Mouse (Mus musculus) olfactory bulb, adult 2 months (tissue): ENCODE measurements around the gene Vasn. TPM values are rescaled to one million over a fixed set of nuclear protein-coding genes. Genes with fewer than 3 reads are reported as not detected.

Experiments used
- H3K27ac ChIP-seq: fragments of 200-500 bp; 2 replicates; pipeline ENCODE4 v1.5.1; 2012; ENCODE audit warnings: low read depth, low read length; ENCODE audit not compliant: insufficient read depth
- H3K4me1 ChIP-seq: fragments of 200-500 bp; 2 replicates; pipeline ENCODE4 v1.6.1; 2012; ENCODE audit warnings: low read length; ENCODE audit not compliant: control insufficient read depth, insufficient read depth
- H3K4me3 ChIP-seq: fragments of 200-500 bp; 2 replicates; pipeline ENCODE4 v1.5.1; 2012; ENCODE audit warnings: mild to moderate bottlenecking, low read depth, low read length, moderate library complexity; ENCODE audit not compliant: insufficient read depth
- CTCF ChIP-seq: fragments of 200-500 bp; IDR thresholded peaks from 2 replicates; pipeline ENCODE4 v1.5.1; 2012; ENCODE audit warnings: low read depth, mild to moderate bottlenecking, low read length, moderate library complexity; ENCODE audit not compliant: insufficient read depth
- POLR2A ChIP-seq: fragments of 200-500 bp; IDR thresholded peaks from 2 replicates; pipeline ENCODE4 v1.6.1; 2012; ENCODE audit warnings: mild to moderate bottlenecking, low read depth, low read length, moderate library complexity; ENCODE audit not compliant: insufficient read depth
- WGBS: fragments of 180-500 bp; shearing (Covaris S2); methylation state at CpG from one replicate; pipeline ENCODE4 v1.1.7; 2018; 5-methylcytosine and 5-hydroxymethylcytosine counted together
- polyA plus RNA-seq: library from polyadenylated mRNA; stranded (reverse); fragments of >200 nt; gene quantifications from 2 replicates; pipeline ENCODE4 v1.2.4, GENCODE M21; 2012; ENCODE audit warnings: low replicate concordance; ENCODE audit not compliant: missing spikeins, insufficient read depth, insufficient read length

Vasn gene
- polyA plus RNA-seq, 1 experiment, result not detected

GRCm38 (mm10) chr16:4638891-4639390 lies 800 bp upstream of the Vasn start:
- peaks cover 29% of the 10 kb centered on the region for H3K4me1 ChIP-seq
- H3K4me3 ChIP-seq, result no peak overlapping the region
- WGBS, result 83% methylated on average over 3 of the region's 3 CpGs
- no peak for TF ChIP-seq POLR2A
- no peak for TF ChIP-seq CTCF
- H3K27ac ChIP-seq, result no peak overlapping the region

- Histone ChIP-seq H3K4me1 (peaks cover 31% of the 10 kb centered on the region), H3K27ac (no peak overlapping the region), H3K4me3 (peak overlapping the region; percentile 47)
- no peak for TF ChIP-seq POLR2A
- no peak for TF ChIP-seq CTCF
- WGBS, result 30% methylated on average over 17 of the region's 17 CpGs
Measured at GRCm38 (mm10) chr16:4640267-4641005, 695 bp downstream of the Vasn start.

DNA sequence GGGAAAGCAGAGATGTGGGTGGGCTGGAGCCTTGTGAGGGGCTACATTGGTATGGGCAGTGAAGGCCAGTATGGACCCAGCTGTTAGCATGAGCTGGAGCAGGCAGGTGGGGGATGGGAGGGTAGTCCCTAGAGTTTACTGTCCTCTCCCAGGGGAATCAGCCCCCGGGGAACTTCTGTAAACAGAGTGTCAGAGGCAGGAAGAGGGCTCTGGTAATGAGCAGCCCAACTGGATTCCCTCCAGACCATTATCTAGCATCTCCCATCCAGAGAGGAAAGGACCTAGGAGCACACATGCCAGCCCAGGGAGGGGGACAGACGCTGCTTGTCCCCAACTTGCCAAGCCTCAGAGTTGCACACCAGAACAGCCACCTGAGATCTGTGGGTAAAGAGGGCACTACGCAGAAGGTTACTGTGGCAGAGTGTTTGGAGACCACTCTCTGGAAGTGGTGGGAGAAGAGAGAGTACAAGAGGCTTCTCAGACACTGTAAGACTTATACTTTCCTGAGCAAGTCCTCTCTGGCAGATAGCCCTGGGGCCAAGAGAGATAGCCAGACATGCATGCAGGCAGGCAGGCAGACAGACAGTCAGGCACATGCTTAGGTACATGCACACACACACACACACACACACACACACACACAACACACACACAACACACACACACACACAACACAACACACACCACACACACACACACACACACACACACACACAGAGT lies 1.5 kb downstream of the Vasn start:
- WGBS, result 56% methylated on average over 3 of the region's 3 CpGs
- H3K27ac ChIP-seq, result no peak overlapping the region
- no peak for TF ChIP-seq CTCF
- no peak for TF ChIP-seq POLR2A
- H3K4me1 ChIP-seq, result peaks cover 31% of the 10 kb centered on the region
- H3K4me3 ChIP-seq, result no peak overlapping the region

DNA sequence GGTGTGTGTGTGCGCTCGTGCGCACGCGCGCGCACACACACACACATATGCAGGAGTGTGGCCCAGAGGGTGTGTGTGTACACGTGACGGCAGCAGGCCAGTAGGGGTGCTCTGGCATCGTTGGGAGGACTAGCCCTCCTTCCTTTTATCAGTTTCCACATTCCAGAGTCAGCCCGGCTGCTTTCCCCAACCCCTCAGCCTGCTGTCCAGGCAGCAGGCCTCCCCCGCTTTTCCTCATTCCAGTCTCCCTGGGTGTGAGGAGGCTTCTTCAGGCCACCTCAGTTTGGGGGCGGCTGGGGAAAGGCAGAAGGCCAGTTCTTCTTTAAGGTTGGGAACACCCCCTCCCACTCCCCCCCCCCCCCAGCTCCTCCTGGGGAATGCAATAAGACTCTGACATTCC lies 2.4 kb downstream of the Vasn start:
- Histone ChIP-seq H3K27ac (no peak overlapping the region), H3K4me3 (no peak overlapping the region), H3K4me1 (peaks cover 31% of the 10 kb centered on the region)
- 61% methylated on average over 13 of the region's 13 CpGs for WGBS
- TF ChIP-seq POLR2A, result no peak
- no peak for TF ChIP-seq CTCF

- peak overlapping the region; percentile 12; the same call in 1 of the 2 replicates for H3K27ac ChIP-seq
- no peak overlapping the region for H3K4me3 ChIP-seq
- 86% methylated on average over 6 of the region's 6 CpGs for WGBS
- peaks cover 38% of the 10 kb centered on the region for H3K4me1 ChIP-seq
- TF ChIP-seq CTCF (no peak), POLR2A (no peak)
Measured at GRCm38 (mm10) chr16:4642937-4643336, 3.2 kb downstream of the Vasn start.

GRCm38 (mm10) chr16:4643670-4644419 lies 4.1 kb downstream of the Vasn start:
- Histone ChIP-seq H3K27ac (no peak overlapping the region), H3K4me1 (peaks cover 47% of the 10 kb centered on the region), H3K4me3 (no peak overlapping the region)
- 49% methylated on average over 11 of the region's 11 CpGs for WGBS
- TF ChIP-seq CTCF, result no peak
- TF ChIP-seq POLR2A, result no peak

DNA sequence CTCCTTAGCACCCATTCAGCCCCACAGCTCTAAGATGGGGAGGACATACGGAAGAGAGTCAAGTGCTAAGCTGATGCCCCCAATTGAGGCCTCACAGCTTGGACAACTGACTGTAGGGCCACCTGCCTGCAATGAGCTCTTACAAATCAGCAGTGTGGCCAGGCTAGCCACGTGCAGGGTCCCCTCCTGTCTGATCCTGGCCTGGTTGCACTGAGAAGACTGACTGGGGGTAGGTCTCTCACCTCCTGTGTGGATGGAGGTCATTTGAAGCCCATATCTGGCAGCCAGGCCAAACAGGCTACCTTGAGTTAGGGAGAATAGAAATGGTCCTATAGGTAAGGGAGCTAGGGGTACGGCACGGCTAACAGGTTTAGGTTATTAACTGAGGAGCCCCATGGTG lies 6.1 kb downstream of the Vasn start:
- no peak overlapping the region for H3K4me3 ChIP-seq
- no peak overlapping the region for H3K27ac ChIP-seq
- 85% methylated on average over 4 of the region's 4 CpGs for WGBS
- H3K4me1 ChIP-seq, result peaks cover 41% of the 10 kb centered on the region
- TF ChIP-seq POLR2A, result no peak
- TF ChIP-seq CTCF, result no peak

DNA sequence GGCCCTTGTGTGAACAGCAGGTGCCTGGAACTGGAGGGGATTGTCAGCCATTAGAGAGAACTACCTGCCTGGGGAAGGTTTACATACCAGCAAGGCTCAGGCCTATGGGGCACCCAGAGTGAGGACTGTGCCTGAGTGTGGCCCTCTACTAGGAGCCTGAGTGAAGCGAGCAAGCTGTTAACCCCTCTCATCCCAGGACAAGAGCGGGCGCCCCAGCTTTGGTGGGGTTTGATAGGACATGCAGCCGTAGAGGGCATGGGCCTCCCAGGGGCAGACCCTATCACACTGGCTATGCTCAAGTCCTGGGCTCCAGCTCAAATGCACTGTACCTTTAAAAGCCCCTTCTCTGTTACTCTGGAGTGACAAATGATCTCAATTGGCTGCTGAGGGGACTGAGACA lies 7.1 kb downstream of the Vasn start:
- no peak for TF ChIP-seq POLR2A
- no peak for TF ChIP-seq CTCF
- Histone ChIP-seq H3K4me3 (no peak overlapping the region), H3K27ac (no peak overlapping the region), H3K4me1 (peaks cover 43% of the 10 kb centered on the region)
- WGBS, result 86% methylated on average over 4 of the region's 4 CpGs
